Mouse (Mus musculus) heart, postnatal 0 days (tissue): ENCODE measurements at regions not wholly inside any gene's neighbourhood (a gene's known extent, or its start where the extent isn't known, plus 50 kb on each side); places are given as distances from the start of the nearest gene placed in this dataset.

ENCODE experiments used
- CTCF ChIP-seq: IDR thresholded peaks from 2 replicates; pipeline ENCODE4 v1.5.1; 2016; ENCODE audit warnings: antibody characterized with exemption, control low read depth, low read depth
- EP300 ChIP-seq: IDR thresholded peaks from 2 replicates; pipeline ENCODE4 v1.6.1; 2016; ENCODE audit warnings: antibody characterized with exemption, low read depth

- TF ChIP-seq CTCF = no peak
- TF ChIP-seq EP300 = no peak
These were observed 313.8 kb upstream of the Ubash3b start for GRCm38 (mm10) chr9:41475326-41475725.
